Mouse (Mus musculus) ovary, postnatal 14 days (tissue): ENCODE data around the gene Sox12.
A peak's percentile ranks its signal among the peaks of the same experiment; 100 is the strongest.
"Not testable (repeated sequence)": the region's sequence is repeated elsewhere in the genome, so short reads cannot be mapped to it uniquely, and the experiment has no call there.

Experiments
- DNase-seq: peaks from one replicate; pipeline ENCODE4 v3.0.0; 2022; ENCODE audit warnings: low spot score

Gene Sox12

GRCm38 (mm10) chr2:152397680-152398435, at the start of gene Sox12:
Gene Sox12, minus strand, starts transcription at chr2:152398063.
- peak; percentile 98 for DNase-seq

GRCm38 (mm10) chr2:152447461-152447860, 49.6 kb upstream of the Sox12 start:
- DNase-seq = no peak

GRCm38 (mm10) chr2:152446642-152447041, 48.8 kb upstream of the Sox12 start:
- no peak for DNase-seq

GRCm38 (mm10) chr2:152443281-152443680, 45.4 kb upstream of the Sox12 start:
- DNase-seq = no peak

- DNase-seq = no peak
Observed at GRCm38 (mm10) chr2:152442322-152442721, 44.5 kb upstream of the Sox12 start.

- no peak for DNase-seq
Observed at GRCm38 (mm10) chr2:152439833-152440232, 42.0 kb upstream of the Sox12 start.

GRCm38 (mm10) chr2:152438963-152439362, 41.1 kb upstream of the Sox12 start:
- no peak for DNase-seq

GRCm38 (mm10) chr2:152436983-152437860, 39.4 kb upstream of the Sox12 start:
- DNase-seq = peak; percentile 89

- no peak for DNase-seq
Observed at GRCm38 (mm10) chr2:152436405-152436901, 38.6 kb upstream of the Sox12 start.

GRCm38 (mm10) chr2:152428481-152428880, 30.6 kb upstream of the Sox12 start:
- not testable (repeated sequence) for DNase-seq

GRCm38 (mm10) chr2:152427493-152427892, 29.6 kb upstream of the Sox12 start:
- DNase-seq = no peak

- no peak for DNase-seq
Observed at GRCm38 (mm10) chr2:152415786-152416185, 17.9 kb upstream of the Sox12 start.

GRCm38 (mm10) chr2:152415287-152415686, 17.4 kb upstream of the Sox12 start, which contains the start of gene 6820408C15Rik:
Gene 6820408C15Rik, plus strand, starts transcription at chr2:152415587.
- DNase-seq = no peak

GRCm38 (mm10) chr2:152414591-152415165, 16.8 kb upstream of the Sox12 start, which contains the start of gene Zcchc3:
Gene Zcchc3, minus strand, starts transcription at chr2:152415027.
- DNase-seq = peak; percentile 85

- no peak for DNase-seq
Observed at GRCm38 (mm10) chr2:152413765-152414584, 16.1 kb upstream of the Sox12 start.

- DNase-seq = no peak
Observed at GRCm38 (mm10) chr2:152413158-152413764, 15.4 kb upstream of the Sox12 start.

- no peak for DNase-seq
Observed at GRCm38 (mm10) chr2:152412526-152413157, 14.8 kb upstream of the Sox12 start.

- no peak for DNase-seq
Observed at GRCm38 (mm10) chr2:152411471-152411870, 13.6 kb upstream of the Sox12 start.

- DNase-seq = peak; percentile 85
Observed at GRCm38 (mm10) chr2:152410971-152411371, 13.1 kb upstream of the Sox12 start.

GRCm38 (mm10) chr2:152409781-152410180, 11.9 kb upstream of the Sox12 start:
- DNase-seq = no peak
